Mouse (Mus musculus): ENCODE results near the gene Minos1. TPM values are rescaled to one million over a fixed set of nuclear protein-coding genes. Genes with fewer than 3 reads are reported as not detected.
A peak's percentile ranks its signal among the peaks of the same experiment; 100 is the strongest.

Minos1 gene
- polyA plus RNA-seq, 1 experiment from 2014 or later: 477 TPM

DNA sequence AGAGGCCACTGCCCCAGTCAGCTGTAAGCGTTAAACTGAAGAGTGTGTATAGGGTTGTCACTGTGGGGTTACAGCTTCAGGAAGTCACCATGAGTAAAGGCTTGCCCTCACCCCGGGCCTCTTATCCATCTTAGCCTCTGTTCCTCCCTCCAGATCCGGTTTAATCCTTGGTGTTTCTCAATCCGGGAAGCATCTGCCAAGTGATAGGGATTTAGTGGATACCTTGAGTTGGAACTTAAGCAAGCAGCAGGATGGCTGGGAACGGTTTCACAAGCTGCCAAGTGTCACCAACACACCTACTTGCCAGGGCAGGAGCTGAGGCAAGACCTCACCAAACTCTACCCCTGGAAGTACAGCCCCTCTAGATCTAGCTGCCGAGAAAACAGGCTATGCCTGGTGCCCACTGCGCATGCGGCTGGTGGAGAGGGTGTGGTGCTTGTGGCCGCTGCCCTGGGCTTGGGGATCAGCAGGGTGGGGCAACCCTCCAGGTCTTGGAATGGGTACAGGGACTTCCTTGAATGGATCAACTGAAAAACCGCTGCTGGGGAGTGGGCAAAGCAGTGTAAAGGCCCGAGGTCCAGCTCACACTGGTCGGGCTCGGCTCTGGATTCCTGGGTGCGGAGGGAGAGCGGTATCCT is 40.5 kb downstream of the Minos1 start:
- Histone ChIP-seq H3K9ac (replicated peaks; ENCODE audit: low read depth, low read length) (no peak overlapping the region), H3K27me3 (ENCODE audit: control insufficient read depth, insufficient read depth, low read length) (peaks cover 2% of the 10 kb centered on the region; the same call in 1 of the 2 replicates), H3K4me1 (ENCODE audit: control insufficient read depth, insufficient read depth, low read length) (peaks cover 14% of the 10 kb centered on the region; the same call in 1 of the 2 replicates), H3K4me3 (ENCODE audit: low read depth, low read length) (peak overlapping the region; percentile 70; the same call in 1 of the 2 replicates), H3K36me3 (ENCODE audit: control insufficient read depth, insufficient read depth, low read length) (no peaks in the 10 kb centered on the region; the same call in 1 of the 2 replicates), H3K9me3 (ENCODE audit: control insufficient read depth, low read depth, low read length) (0 out of 2 replicates have a peak, but pooled peaks cover 2% of the 10 kb centered on the region), H3K4me2 (replicated peaks; ENCODE audit: low read depth, low read length) (peak overlapping the region; percentile 96; the same call in 1 of the 2 replicates), H3K27ac (ENCODE audit: low read length) (no peak overlapping the region)
- ATAC-seq (ENCODE audit: insufficient number of reproducible peaks, insufficient read depth, low FRiP score, low read depth): no peak
- WGBS: 53% methylated on average over 15 of the region's 15 CpGs

DNA sequence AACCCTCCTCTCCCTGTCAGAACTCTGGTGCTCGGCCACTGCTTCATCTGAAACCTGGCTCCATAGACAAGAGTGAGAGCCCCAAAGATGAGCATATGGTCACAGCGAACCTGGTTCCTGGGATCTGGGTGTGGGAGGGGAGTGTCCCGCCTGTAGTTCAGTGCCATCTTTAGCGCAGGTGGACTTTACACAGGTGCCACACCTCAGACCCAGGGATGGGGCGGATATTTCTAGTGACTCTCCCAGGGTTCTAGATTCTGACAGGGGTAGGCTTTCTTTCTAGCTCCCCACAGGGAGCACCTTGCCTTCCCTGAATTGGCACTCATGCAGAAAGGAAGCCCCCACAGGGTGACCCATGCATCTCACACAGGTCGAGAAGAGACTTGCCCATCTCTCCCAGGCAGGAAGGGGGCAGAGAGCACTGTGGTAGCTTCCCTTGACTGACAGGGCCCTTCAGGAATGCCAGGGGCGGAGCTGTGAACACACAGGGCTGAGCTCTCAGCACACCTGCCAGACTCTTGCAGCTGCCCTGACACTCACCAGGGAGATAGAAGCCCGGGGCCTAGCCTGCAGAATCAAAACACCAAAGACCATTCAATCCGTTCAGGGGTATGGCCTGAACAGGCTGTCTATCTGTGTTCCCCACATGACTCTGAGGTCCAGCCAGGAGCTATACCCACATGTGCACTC is 41.8 kb downstream of the Minos1 start:
- no peak for ATAC-seq (ENCODE audit: insufficient number of reproducible peaks, insufficient read depth, low FRiP score, low read depth)
- H3K27me3 ChIP-seq (ENCODE audit: control insufficient read depth, insufficient read depth, low read length): peaks cover 2% of the 10 kb centered on the region; the same call in 1 of the 2 replicates
- H3K4me3 ChIP-seq (ENCODE audit: low read depth, low read length): no peak overlapping the region
- no peak overlapping the region for H3K27ac ChIP-seq (ENCODE audit: low read length)
- WGBS: 52% methylated on average over 9 of the region's 9 CpGs
- H3K36me3 ChIP-seq (ENCODE audit: control insufficient read depth, insufficient read depth, low read length): peaks cover 4% of the 10 kb centered on the region; the same call in 1 of the 2 replicates
- H3K4me2 ChIP-seq (replicated peaks; ENCODE audit: low read depth, low read length): no peak overlapping the region
- H3K9ac ChIP-seq (replicated peaks; ENCODE audit: low read depth, low read length): no peak overlapping the region
- H3K4me1 ChIP-seq (ENCODE audit: control insufficient read depth, insufficient read depth, low read length): peaks cover 14% of the 10 kb centered on the region; the same call in 1 of the 2 replicates
- no peaks in the 10 kb centered on the region for H3K9me3 ChIP-seq (ENCODE audit: control insufficient read depth, low read depth, low read length)

DNA sequence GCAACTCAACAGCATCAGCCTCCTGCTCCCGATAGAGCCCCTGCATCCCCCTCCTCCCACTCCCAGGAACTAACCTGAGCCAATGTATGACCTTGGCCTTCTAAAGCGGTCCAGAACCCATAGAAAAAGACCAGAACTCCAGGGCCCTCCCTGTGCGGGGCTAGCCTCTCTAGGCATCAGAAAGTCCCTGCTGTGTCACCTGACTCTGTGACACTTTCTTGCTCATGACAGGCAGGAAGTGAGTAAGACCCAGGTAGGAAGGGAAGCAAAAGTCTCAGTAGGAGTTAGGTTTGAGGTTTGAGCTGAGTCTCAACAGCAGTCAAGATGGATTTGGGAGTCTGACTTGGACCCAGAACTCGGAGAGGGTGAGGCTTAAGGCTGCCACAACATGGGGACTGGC is 43.9 kb downstream of the Minos1 start:
- Histone ChIP-seq H3K9me3 (ENCODE audit: control insufficient read depth, low read depth, low read length) (no peaks in the 10 kb centered on the region), H3K4me1 (ENCODE audit: control insufficient read depth, insufficient read depth, low read length) (peaks cover 29% of the 10 kb centered on the region), H3K27me3 (ENCODE audit: control insufficient read depth, insufficient read depth, low read length) (no peaks in the 10 kb centered on the region), H3K36me3 (ENCODE audit: control insufficient read depth, insufficient read depth, low read length) (peaks cover 4% of the 10 kb centered on the region; the same call in 1 of the 2 replicates), H3K4me2 (replicated peaks; ENCODE audit: low read depth, low read length) (no peak overlapping the region), H3K4me3 (ENCODE audit: low read depth, low read length) (no peak overlapping the region), H3K27ac (ENCODE audit: low read length) (no peak overlapping the region), H3K9ac (replicated peaks; ENCODE audit: low read depth, low read length) (no peak overlapping the region)
- no peak for ATAC-seq (ENCODE audit: insufficient number of reproducible peaks, insufficient read depth, low FRiP score, low read depth)
- 62% methylated on average over 4 of the region's 4 CpGs for WGBS

DNA sequence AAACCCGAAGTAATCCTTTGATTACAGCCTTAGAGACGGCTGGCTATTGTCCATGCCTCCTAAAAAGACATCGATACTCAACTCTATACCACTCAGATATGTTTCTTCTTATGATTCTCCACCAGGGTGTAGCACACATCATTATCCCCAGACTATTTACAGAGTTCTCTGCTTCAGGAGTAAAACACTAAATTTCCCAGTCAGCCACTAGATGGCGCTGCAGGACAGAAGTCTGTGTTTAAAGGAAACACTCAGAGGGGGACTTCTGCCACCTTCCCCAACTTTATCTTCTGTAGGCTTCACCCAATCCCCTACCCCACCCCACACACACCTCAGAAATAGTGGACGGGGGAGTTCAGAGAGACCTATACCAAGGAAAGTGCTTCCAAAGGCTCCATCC is 44.9 kb downstream of the Minos1 start:
- Histone ChIP-seq H3K9ac (replicated peaks; ENCODE audit: low read depth, low read length) (no peak overlapping the region), H3K9me3 (ENCODE audit: control insufficient read depth, low read depth, low read length) (no peaks in the 10 kb centered on the region), H3K4me1 (ENCODE audit: control insufficient read depth, insufficient read depth, low read length) (peaks cover 21% of the 10 kb centered on the region), H3K27me3 (ENCODE audit: control insufficient read depth, insufficient read depth, low read length) (no peaks in the 10 kb centered on the region), H3K36me3 (ENCODE audit: control insufficient read depth, insufficient read depth, low read length) (peaks cover 4% of the 10 kb centered on the region; the same call in 1 of the 2 replicates), H3K4me3 (ENCODE audit: low read depth, low read length) (no peak overlapping the region), H3K4me2 (replicated peaks; ENCODE audit: low read depth, low read length) (no peak overlapping the region), H3K27ac (ENCODE audit: low read length) (no peak overlapping the region)
- 14% methylated on average over 5 of the region's 5 CpGs for WGBS
- ATAC-seq (ENCODE audit: insufficient number of reproducible peaks, insufficient read depth, low FRiP score, low read depth): peak; percentile 14; the same call in 1 of the 2 replicates

DNA sequence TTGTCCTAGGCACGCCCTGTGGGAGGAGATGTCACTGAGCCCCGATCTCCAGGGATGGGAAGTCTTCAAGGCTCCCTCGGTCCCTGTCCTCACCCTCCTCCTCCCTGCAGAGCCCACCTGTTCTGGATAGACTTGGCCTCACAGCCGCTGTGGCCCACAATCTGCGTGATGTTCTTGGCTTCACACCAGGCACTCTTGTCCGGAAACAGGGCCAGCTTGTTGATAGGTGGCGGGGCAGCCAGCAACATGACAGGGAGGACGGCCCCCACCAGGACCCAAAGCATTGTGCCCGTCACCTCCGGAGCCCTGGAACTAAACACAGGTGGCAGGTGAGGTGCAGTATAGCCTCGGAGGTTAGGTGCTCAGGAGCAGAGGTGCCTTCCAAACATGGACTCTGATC is 45.6 kb downstream of the Minos1 start:
- no peak overlapping the region for H3K4me2 ChIP-seq (replicated peaks; ENCODE audit: low read depth, low read length)
- H3K9me3 ChIP-seq (ENCODE audit: control insufficient read depth, low read depth, low read length): no peaks in the 10 kb centered on the region
- peaks cover 15% of the 10 kb centered on the region for H3K4me1 ChIP-seq (ENCODE audit: control insufficient read depth, insufficient read depth, low read length)
- WGBS: 69% methylated on average over 11 of the region's 11 CpGs
- no peak overlapping the region for H3K27ac ChIP-seq (ENCODE audit: low read length)
- peaks cover 4% of the 10 kb centered on the region; the same call in 1 of the 2 replicates for H3K36me3 ChIP-seq (ENCODE audit: control insufficient read depth, insufficient read depth, low read length)
- no peak overlapping the region for H3K4me3 ChIP-seq (ENCODE audit: low read depth, low read length)
- no peaks in the 10 kb centered on the region for H3K27me3 ChIP-seq (ENCODE audit: control insufficient read depth, insufficient read depth, low read length)
- H3K9ac ChIP-seq (replicated peaks; ENCODE audit: low read depth, low read length): no peak overlapping the region
- no peak for ATAC-seq (ENCODE audit: insufficient number of reproducible peaks, insufficient read depth, low FRiP score, low read depth)

DNA sequence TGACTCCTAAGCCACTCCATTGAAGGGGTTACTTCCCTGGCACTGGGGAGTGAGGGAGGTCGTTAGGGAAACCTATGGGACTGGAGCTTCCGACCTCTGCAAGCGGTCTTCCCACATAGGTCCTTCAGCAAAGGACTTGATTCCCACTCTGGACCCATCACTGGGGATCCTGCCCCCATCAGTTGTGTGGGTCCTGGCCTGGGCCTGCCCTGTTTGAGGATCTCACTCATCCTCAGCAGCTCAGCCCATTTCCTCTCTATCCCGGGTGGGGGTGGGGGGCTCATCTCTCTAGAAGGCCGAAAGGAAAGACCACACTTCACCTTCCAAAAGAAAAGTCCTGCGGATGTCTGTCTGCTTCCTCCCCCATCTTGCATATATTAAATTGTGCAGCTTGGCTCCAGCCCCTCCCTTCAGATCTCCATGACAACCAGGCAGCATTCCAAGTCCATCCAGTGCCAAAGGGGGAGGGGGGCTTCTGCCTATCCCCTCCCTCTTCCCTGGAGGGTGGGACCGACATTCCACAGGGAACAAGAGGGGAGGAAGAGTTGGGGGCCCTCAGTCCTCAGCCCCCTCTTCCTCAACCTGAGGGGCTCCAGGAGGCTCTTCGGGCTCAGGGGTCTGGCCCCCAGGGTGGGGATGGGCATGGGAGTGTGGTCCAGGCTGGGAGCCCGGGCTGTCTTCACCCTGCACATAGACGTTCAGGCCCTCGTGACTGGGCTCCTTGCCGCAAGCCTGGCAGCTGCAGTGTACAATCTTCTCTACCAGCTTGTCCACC is 47.9 kb downstream of the Minos1 start:
- H3K4me1 ChIP-seq (ENCODE audit: control insufficient read depth, insufficient read depth, low read length): peaks cover 15% of the 10 kb centered on the region
- H3K4me3 ChIP-seq (ENCODE audit: low read depth, low read length): no peak overlapping the region
- H3K27ac ChIP-seq (ENCODE audit: low read length): no peak overlapping the region
- peak; percentile 38 for ATAC-seq (ENCODE audit: insufficient number of reproducible peaks, insufficient read depth, low FRiP score, low read depth)
- H3K9ac ChIP-seq (replicated peaks; ENCODE audit: low read depth, low read length): no peak overlapping the region; the same call in 1 of the 2 replicates
- H3K36me3 ChIP-seq (ENCODE audit: control insufficient read depth, insufficient read depth, low read length): peaks cover 4% of the 10 kb centered on the region; the same call in 1 of the 2 replicates
- WGBS: 26% methylated on average over 12 of the region's 12 CpGs
- no peaks in the 10 kb centered on the region for H3K9me3 ChIP-seq (ENCODE audit: control insufficient read depth, low read depth, low read length)
- H3K4me2 ChIP-seq (replicated peaks; ENCODE audit: low read depth, low read length): 0 out of 2 replicates have a peak overlapping the region, but pooled peaks have one; percentile 6
- H3K27me3 ChIP-seq (ENCODE audit: control insufficient read depth, insufficient read depth, low read length): no peaks in the 10 kb centered on the region

DNA sequence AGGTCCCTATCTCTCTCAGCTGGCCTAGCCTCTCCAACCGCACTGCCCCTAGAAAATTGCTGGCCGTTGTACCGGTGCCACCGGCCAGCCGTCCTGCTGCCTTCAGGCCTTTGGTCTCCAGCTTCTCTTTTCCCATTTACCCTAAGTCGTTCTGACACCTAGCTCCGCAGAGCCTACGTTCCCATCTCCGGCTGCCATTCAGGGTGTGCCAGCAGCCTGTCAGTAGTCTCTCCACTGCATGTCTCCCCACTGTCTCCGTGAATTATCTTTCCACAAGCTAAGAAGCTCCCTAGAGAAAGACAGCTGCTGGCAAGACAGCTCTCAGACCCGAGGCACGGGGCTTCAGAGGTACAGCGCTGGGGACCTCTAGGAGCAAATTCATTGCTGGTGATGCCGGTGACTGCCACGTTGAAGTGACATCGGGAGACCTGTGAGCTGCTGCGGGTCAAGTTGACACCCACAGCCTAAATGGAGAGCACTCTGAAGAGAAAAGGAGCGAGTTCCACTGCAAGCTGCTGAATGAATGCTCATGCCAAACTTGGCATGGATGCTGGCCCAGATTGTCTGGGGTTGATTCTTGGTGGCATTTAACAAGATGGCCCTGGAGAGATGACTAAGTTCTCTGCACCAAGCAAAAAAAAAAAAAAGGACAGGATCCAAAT is 49.5 kb downstream of the Minos1 start:
- Histone ChIP-seq H3K9ac (replicated peaks; ENCODE audit: low read depth, low read length) (no peak overlapping the region), H3K27me3 (ENCODE audit: control insufficient read depth, insufficient read depth, low read length) (peaks cover 4% of the 10 kb centered on the region), H3K27ac (ENCODE audit: low read length) (no peak overlapping the region), H3K4me3 (ENCODE audit: low read depth, low read length) (no peak overlapping the region), H3K9me3 (ENCODE audit: control insufficient read depth, low read depth, low read length) (no peaks in the 10 kb centered on the region), H3K36me3 (ENCODE audit: control insufficient read depth, insufficient read depth, low read length) (peaks cover 4% of the 10 kb centered on the region; the same call in 1 of the 2 replicates), H3K4me1 (ENCODE audit: control insufficient read depth, insufficient read depth, low read length) (peaks cover 15% of the 10 kb centered on the region), H3K4me2 (replicated peaks; ENCODE audit: low read depth, low read length) (no peak overlapping the region)
- no peak for ATAC-seq (ENCODE audit: insufficient number of reproducible peaks, insufficient read depth, low FRiP score, low read depth)
- 75% methylated on average over 18 of the region's 18 CpGs for WGBS

DNA sequence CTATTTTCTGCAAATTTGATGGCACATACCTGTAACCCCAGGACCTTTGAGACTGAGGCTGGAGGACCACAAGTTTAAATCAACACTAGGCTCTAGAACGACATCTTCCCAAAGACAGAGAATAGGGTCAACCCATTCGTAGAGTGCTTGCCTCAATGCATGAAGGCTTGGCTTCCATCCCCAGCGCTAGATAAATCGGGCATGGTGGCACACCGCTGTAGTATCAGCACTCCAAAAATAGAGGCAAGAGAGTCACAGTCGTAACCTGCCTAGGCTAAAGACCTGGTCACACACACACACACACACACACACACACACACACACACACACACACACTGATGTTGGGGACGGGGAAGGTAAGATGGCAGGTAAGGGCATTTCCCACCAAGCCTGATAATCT is 50.7 kb downstream of the Minos1 start:
- no peak overlapping the region for H3K9ac ChIP-seq (replicated peaks; ENCODE audit: low read depth, low read length)
- no peaks in the 10 kb centered on the region for H3K9me3 ChIP-seq (ENCODE audit: control insufficient read depth, low read depth, low read length)
- 90% methylated on average over 7 of the region's 7 CpGs for WGBS
- H3K4me1 ChIP-seq (ENCODE audit: control insufficient read depth, insufficient read depth, low read length): peaks cover 15% of the 10 kb centered on the region
- H3K27me3 ChIP-seq (ENCODE audit: control insufficient read depth, insufficient read depth, low read length): peaks cover 12% of the 10 kb centered on the region
- peaks cover 4% of the 10 kb centered on the region; the same call in 1 of the 2 replicates for H3K36me3 ChIP-seq (ENCODE audit: control insufficient read depth, insufficient read depth, low read length)
- H3K27ac ChIP-seq (ENCODE audit: low read length): no peak overlapping the region
- no peak overlapping the region for H3K4me3 ChIP-seq (ENCODE audit: low read depth, low read length)
- ATAC-seq (ENCODE audit: insufficient number of reproducible peaks, insufficient read depth, low FRiP score, low read depth): no peak
- no peak overlapping the region for H3K4me2 ChIP-seq (replicated peaks; ENCODE audit: low read depth, low read length)
